Mouse (Mus musculus) lung, postnatal 4 days (tissue): ENCODE measurements around the gene Kat2b.
A peak's percentile ranks its signal among the peaks of the same experiment; 100 is the strongest.
"Not testable (repeated sequence)": the region's sequence is repeated elsewhere in the genome, so short reads cannot be mapped to it uniquely, and the experiment has no call there.

Experiments
- DNase-seq, 2 experiments: peaks; one replicate each; pipeline ENCODE4 v3.0.0; 2021

The Kat2b gene

GRCm38 (mm10) chr17:53570361-53570875 is 3.8 kb downstream of the Kat2b start:
- peak; percentile 40 to 52 for DNase-seq

GRCm38 (mm10) chr17:53570932-53571331 is 4.3 kb downstream of the Kat2b start:
- not testable (repeated sequence) for DNase-seq

- no peak for DNase-seq
Observed at GRCm38 (mm10) chr17:53573019-53573556, 6.4 kb downstream of the Kat2b start.

GRCm38 (mm10) chr17:53577151-53577550 is 10.5 kb downstream of the Kat2b start:
- DNase-seq = no peak

GRCm38 (mm10) chr17:53577754-53578153 is 11.1 kb downstream of the Kat2b start:
- DNase-seq = no peak

GRCm38 (mm10) chr17:53578249-53578648 is 11.6 kb downstream of the Kat2b start:
- no peak for DNase-seq

- DNase-seq = no peak
Observed at GRCm38 (mm10) chr17:53578776-53579175, 12.1 kb downstream of the Kat2b start.

- DNase-seq = no peak
Observed at GRCm38 (mm10) chr17:53579612-53580011, 13.0 kb downstream of the Kat2b start.

- DNase-seq = no peak
Observed at GRCm38 (mm10) chr17:53580237-53580636, 13.6 kb downstream of the Kat2b start.

GRCm38 (mm10) chr17:53582026-53582585 is 15.4 kb downstream of the Kat2b start:
- DNase-seq = no peak

- no peak for DNase-seq
Observed at GRCm38 (mm10) chr17:53582805-53583204, 16.1 kb downstream of the Kat2b start.

GRCm38 (mm10) chr17:53583846-53584579 is 17.4 kb downstream of the Kat2b start:
- peak in 1 of 2 experiments; percentile 30 for DNase-seq

GRCm38 (mm10) chr17:53587074-53587851 is 20.6 kb downstream of the Kat2b start:
- peak; percentile 89 to 91 for DNase-seq

- no peak for DNase-seq
Observed at GRCm38 (mm10) chr17:53588097-53588855, 21.6 kb downstream of the Kat2b start.

- no peak for DNase-seq
Observed at GRCm38 (mm10) chr17:53590110-53590509, 23.4 kb downstream of the Kat2b start.

- no peak for DNase-seq
Observed at GRCm38 (mm10) chr17:53591910-53592309, 25.2 kb downstream of the Kat2b start.

- no peak for DNase-seq
Observed at GRCm38 (mm10) chr17:53594590-53594989, 27.9 kb downstream of the Kat2b start.

- no peak for DNase-seq
Observed at GRCm38 (mm10) chr17:53595527-53595926, 28.9 kb downstream of the Kat2b start.

GRCm38 (mm10) chr17:53596314-53596882 is 29.7 kb downstream of the Kat2b start:
- DNase-seq = peak; percentile 66 to 80

- DNase-seq = no peak
Observed at GRCm38 (mm10) chr17:53596941-53597790, 30.5 kb downstream of the Kat2b start.

- DNase-seq = no peak
Observed at GRCm38 (mm10) chr17:53598571-53598970, 31.9 kb downstream of the Kat2b start.
